In genomic region chr16:13259026-13259425, GRCm38 (mm10) we compare ENCODE assay signal across 17 mouse cellular contexts.
"Had no signal": no experiment of that assay in that cellular context is flagged by ENCODE, and none has a peak within 500 bp of the region (broad histone marks: within the 10 kb centered on the region; RNA-seq: fewer than 3 reads in every experiment).

No protein-coding gene starts in this region.

- DNase-seq: kidney, adult 2 months; kidney, postnatal 14 days; left cerebral cortex, postnatal 4 days; lung, embryonic 14.5 days; lung, postnatal 10 days; lung, postnatal 4 days; midbrain, embryonic 14.5 days; retina, postnatal 1 day; right cerebral cortex, postnatal 4 days; spleen, adult 18-20 months; thymus, adult 2 months; thymus, postnatal 25 days had no signal

- H3K9ac ChIP-seq: kidney, embryonic 15.5 days; limb, embryonic 15.5 days; liver, embryonic 15.5 days; lung, embryonic 14.5 days; neural tube, embryonic 12.5 days had no signal

- H3K27me3 ChIP-seq: kidney, embryonic 15.5 days; limb, embryonic 15.5 days; neural tube, embryonic 12.5 days had no signal

- H3K36me3 ChIP-seq: limb, embryonic 15.5 days; liver, embryonic 15.5 days had no signal

- H3K27ac ChIP-seq: kidney, embryonic 15.5 days; limb, embryonic 15.5 days; liver, embryonic 15.5 days; midbrain, embryonic 10.5 days; neural tube, embryonic 12.5 days had no signal

- H3K4me3 ChIP-seq: kidney, embryonic 15.5 days; limb, embryonic 15.5 days; liver, embryonic 15.5 days; midbrain, embryonic 10.5 days; neural tube, embryonic 12.5 days had no signal

- H3K4me2 ChIP-seq: kidney, embryonic 15.5 days; limb, embryonic 15.5 days; liver, embryonic 15.5 days; lung, embryonic 14.5 days; neural tube, embryonic 12.5 days had no signal

- H3K9me3 ChIP-seq: kidney, embryonic 15.5 days; limb, embryonic 15.5 days; liver, embryonic 15.5 days; midbrain, embryonic 10.5 days; neural tube, embryonic 12.5 days had no signal
